Mouse (Mus musculus) granulocyte monocyte progenitor cell, adult 5-6 weeks (primary cell): ENCODE measurements around the gene Akap13. TPM values are rescaled to one million over a fixed set of nuclear protein-coding genes. Genes with fewer than 3 reads are reported as not detected.
"Not testable (repeated sequence)": the region's sequence is repeated elsewhere in the genome, so short reads cannot be mapped to it uniquely, and the experiment has no call there.

Experiments
- ATAC-seq: replicated peaks from 2 replicates; pipeline ENCODE4 v1.8.0; 2016; ENCODE audit warnings: mild to moderate bottlenecking, moderate TSS enrichment, inconsistent platforms; ENCODE audit not compliant: poor library complexity, severe bottlenecking
- total RNA-seq, 2 experiments: library from RNA; stranded (forward) in 1 of 2; stranded (reverse) in 1 of 2; fragments of 200-712, 200-1000 nt in 1 of 2; fragments of >200 nt in 1 of 2; fragmentation: Nextera tagmentation in 1 of 2; gene quantifications; 2 replicates each; pipeline ENCODE4 v1.2.3; 2014 to 2017

Akap13 gene
- total RNA-seq, 2 experiments from 2014 or later: 101 to 178 TPM

GRCm38 (mm10) chr7:75744978-75745638 lies 289.8 kb downstream of the Akap13 start:
- ATAC-seq: no peak

- not testable (repeated sequence) for ATAC-seq
These were observed 290.6 kb downstream of the Akap13 start for GRCm38 (mm10) chr7:75745969-75746368.

GRCm38 (mm10) chr7:75750581-75750980 lies 295.2 kb downstream of the Akap13 start:
- ATAC-seq: no peak

GRCm38 (mm10) chr7:75751161-75751803 lies 295.9 kb downstream of the Akap13 start:
- no peak for ATAC-seq

DNA sequence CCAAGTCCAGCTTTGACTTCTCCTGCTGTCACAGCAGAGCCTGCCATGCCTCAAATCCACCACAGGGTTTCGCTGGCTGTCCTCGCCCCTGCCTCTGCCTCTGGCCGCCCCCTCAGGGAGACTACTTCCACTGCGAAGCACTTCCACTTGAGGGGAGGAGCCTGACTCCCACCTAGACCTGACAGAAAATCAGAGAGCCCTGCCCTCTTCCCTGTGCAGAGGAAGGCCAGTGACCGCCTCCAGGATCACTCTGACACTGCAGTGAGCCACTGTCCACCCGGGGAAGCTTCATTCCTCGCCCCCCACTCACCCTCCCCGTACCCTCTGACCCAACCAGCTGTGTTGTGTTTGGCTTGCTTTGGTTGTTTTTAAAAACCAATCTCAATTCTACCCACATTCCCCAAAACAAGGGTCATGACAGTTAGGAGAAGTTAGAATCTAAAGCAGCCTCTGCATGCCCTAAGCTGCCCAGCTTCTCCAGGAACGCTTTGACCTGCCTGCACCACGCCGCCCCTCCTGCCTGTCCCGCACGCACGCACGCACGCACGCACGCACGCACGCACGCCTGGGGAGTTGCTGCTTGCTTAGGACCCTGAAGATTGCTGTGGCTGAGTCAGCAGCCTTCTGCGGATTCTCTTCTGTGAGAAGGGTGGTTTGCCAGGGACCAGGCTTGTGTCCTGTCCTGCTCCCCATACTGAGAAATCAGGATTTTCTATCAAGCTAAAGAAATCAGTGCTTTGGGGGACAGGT lies 297.3 kb downstream of the Akap13 start:
- ATAC-seq: no peak

GRCm38 (mm10) chr7:75753192-75753783 lies 298.0 kb downstream of the Akap13 start:
- no peak for ATAC-seq

DNA sequence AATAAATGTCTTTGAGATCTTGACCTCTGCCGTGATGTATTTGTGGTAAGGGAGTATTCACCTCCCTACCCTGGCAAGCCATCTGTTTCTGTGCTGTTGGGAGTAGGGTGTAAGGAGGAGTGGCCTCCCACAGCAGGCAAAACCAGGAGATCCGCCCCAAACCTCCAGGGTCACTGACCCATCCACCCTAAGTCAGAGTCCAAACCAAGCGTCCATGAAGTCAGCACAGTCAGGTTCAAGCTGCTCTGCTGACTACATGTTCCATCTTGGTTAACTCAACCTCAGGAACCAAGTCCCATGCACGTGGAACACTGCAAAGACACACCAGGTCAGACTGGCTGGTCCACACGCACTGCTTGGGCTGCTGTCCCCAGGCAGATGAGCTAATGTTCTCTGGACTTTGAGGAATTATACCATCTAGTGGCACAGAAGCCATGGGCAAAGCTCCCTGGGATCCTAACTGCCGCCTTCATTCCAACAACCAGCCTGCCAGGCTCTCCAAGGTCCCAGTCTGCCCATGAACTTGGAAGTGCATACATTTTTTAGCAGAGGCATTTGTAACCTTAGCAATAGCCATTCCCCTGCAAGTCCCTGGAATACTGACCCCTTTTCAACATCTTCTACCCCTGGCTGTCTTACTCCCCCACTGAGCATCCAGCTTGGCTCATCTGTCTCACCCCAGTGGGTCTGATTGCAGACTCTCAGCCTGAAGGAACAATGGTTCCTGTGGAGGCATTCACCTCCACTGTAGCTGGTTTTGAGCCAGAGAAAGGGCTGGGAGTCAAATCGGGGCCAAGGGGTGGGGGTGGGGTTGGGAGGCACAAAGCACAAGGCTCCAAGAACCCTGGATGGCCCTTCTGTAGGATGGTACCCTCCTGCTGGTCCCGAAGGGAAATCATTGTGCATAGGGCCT lies 299.5 kb downstream of the Akap13 start:
- no peak for ATAC-seq

DNA sequence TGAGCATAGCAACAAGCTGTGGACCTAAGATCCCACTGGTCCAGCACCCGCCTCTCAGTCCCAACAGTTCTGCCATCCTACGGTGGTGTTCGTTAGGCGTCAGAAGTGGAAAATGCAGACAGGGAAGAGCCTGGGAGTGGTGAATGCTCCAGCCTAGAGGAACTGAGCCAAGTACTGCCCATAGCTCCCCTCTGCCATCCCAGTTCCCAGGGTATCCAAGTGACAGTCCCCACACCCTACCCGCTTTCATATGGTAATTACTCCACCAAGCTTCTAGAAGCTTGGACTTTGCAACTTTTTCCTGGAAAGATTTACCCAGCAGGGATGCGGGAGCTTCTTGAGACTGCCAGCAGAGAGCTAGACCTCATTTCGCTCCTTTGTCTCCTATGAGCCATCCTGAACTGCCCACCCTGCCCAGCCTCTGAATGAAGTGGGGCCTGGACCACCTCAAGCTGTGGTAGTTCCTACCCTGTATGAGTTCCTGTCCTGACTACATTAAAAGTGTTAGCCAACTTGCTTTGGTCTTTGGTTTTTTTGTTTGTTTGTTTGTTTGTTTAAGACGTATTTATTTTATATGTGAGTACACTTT lies 300.6 kb downstream of the Akap13 start:
- ATAC-seq: no peak; the same call in 1 of the 2 replicates

- ATAC-seq: peak; percentile 7; the same call in 1 of the 2 replicates
These were observed 304.7 kb downstream of the Akap13 start for GRCm38 (mm10) chr7:75759992-75760514.

DNA sequence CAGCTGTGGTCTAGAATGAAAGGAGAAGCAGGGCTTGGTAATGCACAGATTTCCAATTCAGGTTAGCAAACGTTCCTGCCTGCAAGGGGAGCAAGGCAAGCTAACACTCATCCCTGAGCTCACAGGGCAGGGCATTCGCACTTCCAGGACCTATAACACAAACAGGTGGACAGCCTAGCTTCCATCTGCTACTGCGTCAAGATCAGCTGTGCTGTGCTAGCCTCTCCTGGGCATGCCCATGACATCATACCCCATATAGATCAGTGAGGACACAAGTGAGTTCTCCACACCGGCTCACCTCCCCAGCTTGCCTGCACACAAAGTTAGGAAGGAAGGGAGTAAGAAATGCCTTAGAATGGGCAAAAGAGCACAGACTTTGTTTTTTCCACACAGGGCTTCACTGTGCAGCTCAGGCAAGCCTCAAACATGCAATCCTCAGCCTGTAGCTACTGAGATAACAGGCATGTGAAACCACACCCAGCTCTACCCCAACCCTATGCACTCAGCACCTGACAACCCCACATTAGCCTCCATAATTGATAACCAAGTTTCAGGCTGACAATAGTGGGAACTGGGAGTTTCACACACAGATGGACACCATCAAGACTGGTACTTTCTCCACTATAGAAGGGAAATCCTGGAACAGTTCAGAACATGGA lies 305.5 kb downstream of the Akap13 start:
- not testable (repeated sequence) for ATAC-seq

DNA sequence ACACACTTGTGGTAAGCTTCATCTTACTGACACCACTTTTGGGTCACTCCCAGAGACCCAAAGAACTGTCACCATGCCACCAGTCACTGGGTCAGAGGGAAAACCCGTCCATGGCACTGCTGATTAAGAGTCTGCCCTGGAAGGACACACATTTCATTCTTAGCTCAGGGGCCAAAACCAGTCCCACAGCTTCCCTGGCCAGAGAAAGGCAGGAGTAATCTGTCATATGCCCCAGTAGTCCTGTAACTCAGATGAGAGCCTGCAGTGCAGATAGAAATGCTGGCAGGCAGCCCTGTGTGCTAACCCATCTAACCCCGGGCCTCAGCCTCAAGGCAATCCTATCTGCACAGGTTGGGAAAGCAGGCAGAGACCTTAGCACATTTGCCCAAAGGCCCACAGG lies 306.9 kb downstream of the Akap13 start:
- ATAC-seq: not testable (repeated sequence)

DNA sequence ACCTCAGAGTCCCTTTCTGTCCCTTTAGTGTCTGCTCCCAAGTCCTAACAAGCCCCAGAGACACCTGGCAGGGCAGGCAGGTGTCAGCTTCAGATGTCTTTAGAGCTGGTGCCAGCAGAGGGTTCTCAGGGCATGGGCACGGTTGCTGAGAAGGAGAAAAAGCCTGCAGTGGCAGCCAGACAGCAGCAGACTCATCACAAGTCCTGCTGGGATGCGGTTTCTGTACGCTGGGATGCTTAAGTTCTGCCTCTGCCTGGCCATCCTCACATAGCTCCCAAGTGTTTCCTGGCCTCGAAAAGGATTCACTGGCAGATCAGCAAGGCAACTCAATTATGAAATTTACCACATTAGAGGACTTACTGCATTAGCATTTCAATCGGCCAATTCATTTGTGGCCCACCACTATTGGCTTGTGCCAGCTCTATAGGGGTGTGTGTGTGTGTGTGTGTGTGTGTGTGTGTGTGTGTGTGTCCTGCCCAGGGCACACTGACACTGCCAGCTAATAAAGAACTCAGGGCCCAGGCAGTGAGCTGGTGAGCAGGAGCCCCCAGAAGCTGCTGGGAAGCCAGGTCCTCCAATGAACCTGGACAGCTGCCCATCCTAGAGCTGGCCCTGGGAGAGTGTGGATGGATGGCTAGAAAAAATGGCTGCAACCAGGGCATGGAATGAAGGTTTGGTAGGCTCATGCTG lies 311.9 kb downstream of the Akap13 start:
- not testable (repeated sequence) for ATAC-seq

DNA sequence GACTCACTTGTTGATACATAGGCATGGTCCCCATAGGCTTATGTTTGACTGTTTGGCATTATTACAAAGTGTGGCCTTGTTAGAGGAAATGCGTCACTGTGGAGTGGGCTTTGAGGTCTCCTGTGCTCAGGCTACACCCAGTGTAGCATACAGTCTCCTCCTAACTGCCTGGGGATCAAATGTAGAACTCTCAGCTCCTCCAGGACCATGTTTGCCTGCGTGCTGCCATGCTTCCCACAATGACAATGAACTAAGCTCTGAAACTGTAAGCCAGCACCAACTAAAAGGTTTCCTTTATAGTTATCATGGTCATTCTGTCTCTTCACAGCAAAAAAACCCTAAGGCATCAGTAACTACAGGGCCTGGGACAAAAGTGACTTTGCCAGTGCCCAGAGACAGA lies 312.8 kb downstream of the Akap13 start:
- ATAC-seq: no peak

DNA sequence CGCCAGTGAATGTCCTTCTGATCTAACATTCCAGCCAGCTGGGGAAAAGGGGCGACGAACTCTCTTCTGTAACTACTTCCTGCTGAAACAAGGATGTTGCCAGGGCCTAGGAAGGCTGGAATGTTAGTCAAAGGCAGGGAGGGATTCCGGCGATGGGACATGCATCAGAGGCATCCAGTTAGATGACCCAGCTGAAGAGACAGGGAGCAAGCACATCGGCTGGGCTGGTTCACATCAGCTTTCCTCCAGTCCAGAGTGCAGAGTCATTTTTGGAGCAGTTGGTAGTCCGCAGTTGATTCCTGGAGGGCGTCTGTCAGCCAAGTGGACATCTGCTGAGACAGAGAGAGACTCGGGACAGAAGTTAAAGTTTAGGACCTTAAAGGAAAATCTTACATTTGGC lies 314.6 kb downstream of the Akap13 start:
- ATAC-seq: no peak

- not testable (repeated sequence) for ATAC-seq
These were observed 319.1 kb downstream of the Akap13 start for GRCm38 (mm10) chr7:75774095-75775078.

- ATAC-seq: no peak
These were observed 322.7 kb downstream of the Akap13 start for GRCm38 (mm10) chr7:75778053-75778452.

GRCm38 (mm10) chr7:75780812-75781211 lies 325.5 kb downstream of the Akap13 start:
- ATAC-seq: no peak
